Mouse (Mus musculus) liver, embryonic 11.5 days (tissue): ENCODE data around the gene Pard6b. TPM values are rescaled to one million over a fixed set of nuclear protein-coding genes. Genes with fewer than 3 reads are reported as not detected.

Experiments used
- ATAC-seq: fragments of 200-750 bp; cut with Nextera tagmentation; replicated peaks from 2 replicates; pipeline ENCODE4 v1.8.0; 2017; ENCODE audit warnings: moderate number of reproducible peaks, mild to moderate bottlenecking, moderate TSS enrichment, moderate library complexity; ENCODE audit not compliant: low FRiP score
- DNase-seq: peaks from one replicate; pipeline ENCODE4 v3.0.0-alpha.2; 2017; ENCODE audit warnings: low spot score
- H3K27ac ChIP-seq: fragments of 300-500 bp; sonication (generic); 2 replicates; pipeline ENCODE4 v1.5.1; 2014; ENCODE audit warnings: mild to moderate bottlenecking, low read depth, low read length, control low read depth
- H3K27me3 ChIP-seq: fragments of 300-500 bp; sonication (generic); replicated peaks from 2 replicates; pipeline ENCODE4 v1.6.1; 2014; ENCODE audit warnings: low read length, mixed read lengths; ENCODE audit not compliant: control insufficient read depth, insufficient read depth
- H3K36me3 ChIP-seq: fragments of 300-500 bp; sonication (generic); 2 replicates; pipeline ENCODE4 v1.6.1; 2014; ENCODE audit warnings: mild to moderate bottlenecking, low read length, moderate library complexity, mixed read lengths; ENCODE audit not compliant: control insufficient read depth, insufficient read depth
- H3K4me1 ChIP-seq: fragments of 300-500 bp; sonication (generic); replicated peaks from 2 replicates; pipeline ENCODE4 v1.6.1; 2014; ENCODE audit warnings: low read length, mixed read lengths; ENCODE audit not compliant: control insufficient read depth, insufficient read depth
- H3K4me2 ChIP-seq: fragments of 300-500 bp; sonication (generic); 2 replicates; pipeline ENCODE4 v1.6.1; 2014; ENCODE audit warnings: mild to moderate bottlenecking, control low read depth, moderate library complexity
- H3K4me3 ChIP-seq: fragments of 300-500 bp; sonication (generic); 2 replicates; pipeline ENCODE4 v1.5.1; 2014; ENCODE audit warnings: low read depth, low read length, control low read depth
- H3K9ac ChIP-seq: fragments of 300-500 bp; sonication (generic); 2 replicates; pipeline ENCODE4 v1.6.1; 2014; ENCODE audit warnings: low read depth, low read length, control low read depth
- H3K9me3 ChIP-seq: fragments of 300-500 bp; sonication (generic); 2 replicates; pipeline ENCODE4 v1.6.1; 2016; ENCODE audit warnings: low read length, inconsistent platforms, mixed read lengths; ENCODE audit not compliant: control insufficient read depth
- WGBS: fragments of 180-500 bp; shearing (Covaris S2); extraction: QIAGEN DNeasy Blood & Tissue Kit; methylation state at CpG from one replicate; pipeline ENCODE4 v1.1.7; 2014; 5-methylcytosine and 5-hydroxymethylcytosine counted together
- polyA plus RNA-seq: library from polyadenylated mRNA; unstranded; fragments of >200 nt; fragmentation: Nextera tagmentation; extraction: Ambion mirVana; gene quantifications from 2 replicates; pipeline ENCODE4 v1.2.1, GENCODE M21; 2014

The Pard6b gene
- polyA plus RNA-seq, 1 experiment from 2014 or later, result 6.1 TPM

DNA sequence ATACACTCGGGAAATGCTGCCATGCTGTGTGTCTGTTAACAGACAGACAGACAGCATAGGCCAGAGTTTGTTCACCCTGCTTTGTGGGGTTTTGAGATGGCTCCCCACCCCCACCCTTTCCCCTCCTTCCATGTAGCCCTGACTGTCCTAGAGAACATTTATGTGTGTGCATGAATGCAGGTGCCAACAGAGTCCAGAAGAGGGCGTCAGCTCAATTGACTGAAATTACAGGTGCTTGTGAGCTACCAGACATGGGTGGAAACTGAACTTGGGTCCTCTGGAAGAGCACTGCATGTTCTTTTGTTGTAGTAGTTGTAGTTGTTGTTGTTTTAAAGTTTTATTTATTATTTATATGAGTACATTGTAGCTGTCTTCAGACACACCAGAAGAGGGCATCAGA is 2.8 kb downstream of the Pard6b start:
- peaks cover 19% of the 10 kb centered on the region for H3K27me3 ChIP-seq
- no peak overlapping the region for H3K9ac ChIP-seq
- no peaks in the 10 kb centered on the region for H3K9me3 ChIP-seq
- no peak overlapping the region for H3K4me3 ChIP-seq
- H3K27ac ChIP-seq, result no peak overlapping the region
- H3K36me3 ChIP-seq, result no peaks in the 10 kb centered on the region
- no peak for DNase-seq
- H3K4me1 ChIP-seq, result peaks cover 19% of the 10 kb centered on the region
- ATAC-seq, result no peak
- 71% methylated on average over 2 of the region's 2 CpGs for WGBS
- H3K4me2 ChIP-seq, result no peak overlapping the region

DNA sequence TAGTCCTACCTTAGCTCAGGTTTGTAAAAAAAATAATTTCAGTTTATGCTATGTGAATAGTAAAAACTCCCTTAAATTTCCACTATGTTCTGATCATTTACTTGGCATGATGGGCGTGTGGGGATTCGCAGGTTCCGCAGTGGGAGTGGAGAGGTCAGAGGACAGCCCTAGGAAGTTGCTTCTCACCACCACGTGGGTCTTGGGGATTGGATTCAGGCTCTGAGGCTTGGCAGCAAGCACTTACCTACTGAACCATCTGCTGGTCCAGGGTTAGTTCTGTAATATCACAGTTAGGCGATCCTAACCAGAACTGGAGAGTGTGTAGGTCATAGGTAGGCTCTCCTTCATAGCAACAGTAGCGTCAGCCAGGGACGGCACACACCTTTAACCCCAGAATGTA is 3.4 kb downstream of the Pard6b start:
- Histone ChIP-seq H3K36me3 (no peaks in the 10 kb centered on the region), H3K4me1 (peaks cover 14% of the 10 kb centered on the region), H3K9me3 (no peaks in the 10 kb centered on the region), H3K27ac (no peak overlapping the region), H3K4me3 (no peak overlapping the region), H3K4me2 (no peak overlapping the region), H3K9ac (no peak overlapping the region), H3K27me3 (peaks cover 14% of the 10 kb centered on the region)
- DNase-seq, result no peak
- no peak for ATAC-seq
- WGBS, result 85% methylated on average over 7 of the region's 7 CpGs

DNA sequence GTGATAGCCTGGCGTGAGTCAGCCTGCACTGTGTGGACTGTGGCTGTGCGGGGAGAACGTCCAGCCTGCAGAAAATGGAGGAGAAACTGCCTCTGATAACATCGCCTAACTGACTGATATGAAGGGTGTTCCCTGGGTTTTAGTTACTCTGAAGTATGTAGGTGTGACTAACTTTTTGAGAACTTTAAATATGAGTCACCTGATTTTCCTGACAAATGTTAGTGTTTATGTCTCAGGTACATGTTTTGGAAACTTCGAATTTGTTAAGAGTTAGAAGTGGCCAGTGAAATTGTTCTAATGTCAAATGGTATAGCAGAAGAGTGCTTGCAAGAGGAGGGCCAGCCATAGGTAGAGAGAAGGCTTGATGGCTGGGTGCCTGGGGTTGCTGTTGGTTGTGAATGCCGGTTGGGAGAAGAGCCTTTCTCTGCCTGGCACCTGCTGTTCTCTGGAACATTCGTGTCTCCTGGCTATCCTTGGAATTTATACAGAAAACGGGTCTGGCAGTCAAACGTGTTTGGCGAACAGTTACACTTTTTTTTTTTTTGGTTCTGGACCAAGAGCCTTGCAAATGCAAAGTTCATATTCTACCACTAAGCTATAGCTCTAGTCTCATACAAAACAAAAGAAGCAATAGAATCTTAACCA is 4.9 kb downstream of the Pard6b start:
- Histone ChIP-seq H3K36me3 (no peaks in the 10 kb centered on the region), H3K9ac (no peak overlapping the region), H3K4me3 (no peak overlapping the region), H3K27me3 (peaks cover 14% of the 10 kb centered on the region), H3K4me1 (peaks cover 9% of the 10 kb centered on the region), H3K4me2 (no peak overlapping the region), H3K9me3 (no peaks in the 10 kb centered on the region), H3K27ac (no peak overlapping the region)
- no peak for DNase-seq
- no peak for ATAC-seq
- 57% methylated on average over 10 of the region's 10 CpGs for WGBS

DNA sequence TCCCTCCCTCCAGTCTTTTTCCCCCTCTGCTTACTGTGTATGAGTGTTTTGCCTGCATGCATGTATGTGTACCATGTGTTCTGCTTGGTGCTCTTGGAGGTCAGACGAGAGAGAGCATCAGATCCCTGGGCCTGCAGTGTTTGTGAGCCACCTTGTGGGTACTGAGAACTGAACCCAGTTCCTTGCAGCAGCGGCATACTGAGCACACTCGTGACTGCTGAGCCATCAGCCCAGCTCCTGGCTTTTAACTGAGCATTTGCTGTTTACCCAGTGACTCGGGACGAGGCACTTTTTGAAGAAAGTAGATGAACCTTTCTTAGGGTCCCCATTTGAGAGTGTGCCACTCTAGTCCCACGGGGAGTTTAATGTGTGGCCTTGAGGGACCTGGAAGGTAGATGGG is 5.5 kb downstream of the Pard6b start:
- DNase-seq (no peak), ATAC-seq (no peak)
- no peak overlapping the region for H3K4me2 ChIP-seq
- H3K27me3 ChIP-seq, result peaks cover 13% of the 10 kb centered on the region
- WGBS, result 66% methylated on average over 6 of the region's 6 CpGs
- H3K4me3 ChIP-seq, result no peak overlapping the region
- H3K27ac ChIP-seq, result no peak overlapping the region
- H3K36me3 ChIP-seq, result no peaks in the 10 kb centered on the region
- H3K4me1 ChIP-seq, result peaks cover 9% of the 10 kb centered on the region
- no peaks in the 10 kb centered on the region for H3K9me3 ChIP-seq
- no peak overlapping the region for H3K9ac ChIP-seq

DNA sequence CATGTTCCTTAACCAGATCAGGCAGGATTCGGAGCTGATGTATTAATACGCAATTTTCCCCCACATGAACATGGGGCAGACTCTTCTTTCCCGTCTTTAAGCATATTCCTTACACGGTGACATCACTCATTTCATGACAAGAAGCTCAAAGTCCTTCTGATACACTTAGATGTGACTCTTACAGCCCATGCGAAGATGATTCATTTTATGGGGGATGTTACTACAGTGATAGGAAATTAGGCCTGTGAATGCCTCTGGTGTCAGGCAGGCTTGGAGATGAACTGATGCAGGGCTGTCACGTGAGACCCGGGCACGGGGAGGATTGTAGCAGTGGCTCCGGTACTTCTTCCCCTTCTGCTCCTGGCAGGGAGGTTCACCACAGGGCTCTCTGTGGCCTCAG is 6.0 kb downstream of the Pard6b start:
- H3K27ac ChIP-seq, result no peak overlapping the region
- H3K9ac ChIP-seq, result no peak overlapping the region
- peaks cover 9% of the 10 kb centered on the region for H3K4me1 ChIP-seq
- DNase-seq (no peak), ATAC-seq (no peak)
- no peak overlapping the region for H3K4me2 ChIP-seq
- H3K36me3 ChIP-seq, result no peaks in the 10 kb centered on the region
- no peak overlapping the region for H3K4me3 ChIP-seq
- peaks cover 11% of the 10 kb centered on the region for H3K27me3 ChIP-seq
- WGBS, result 71% methylated on average over 9 of the region's 9 CpGs
- H3K9me3 ChIP-seq, result no peaks in the 10 kb centered on the region

DNA sequence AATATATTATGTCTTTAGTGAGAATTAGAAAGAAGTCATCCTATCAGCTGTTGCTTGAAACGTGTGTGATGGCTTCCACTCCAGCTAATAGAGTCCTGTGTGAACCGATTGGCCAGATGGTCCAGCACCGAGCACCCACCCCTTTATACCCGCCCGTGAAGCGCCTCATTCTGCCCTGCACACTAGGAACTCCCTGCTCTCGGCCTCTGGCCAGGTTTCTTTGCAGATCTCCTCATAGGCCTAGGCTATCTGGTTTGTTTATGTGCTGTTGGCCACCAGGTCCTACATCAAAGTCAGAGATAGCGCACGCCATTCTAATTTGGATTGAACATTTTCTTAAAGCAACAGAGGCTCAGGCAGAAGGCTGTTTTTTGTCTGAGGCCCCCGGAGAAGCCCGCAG is 10.8 kb downstream of the Pard6b start:
- ATAC-seq (no peak), DNase-seq (no peak)
- no peak overlapping the region for H3K4me3 ChIP-seq
- H3K27ac ChIP-seq, result no peak overlapping the region
- no peaks in the 10 kb centered on the region for H3K36me3 ChIP-seq
- 60% methylated on average over 11 of the region's 11 CpGs for WGBS
- H3K4me1 ChIP-seq, result peaks cover 15% of the 10 kb centered on the region
- H3K4me2 ChIP-seq, result no peak overlapping the region
- H3K9me3 ChIP-seq, result no peaks in the 10 kb centered on the region
- no peak overlapping the region for H3K9ac ChIP-seq
- no peaks in the 10 kb centered on the region for H3K27me3 ChIP-seq

DNA sequence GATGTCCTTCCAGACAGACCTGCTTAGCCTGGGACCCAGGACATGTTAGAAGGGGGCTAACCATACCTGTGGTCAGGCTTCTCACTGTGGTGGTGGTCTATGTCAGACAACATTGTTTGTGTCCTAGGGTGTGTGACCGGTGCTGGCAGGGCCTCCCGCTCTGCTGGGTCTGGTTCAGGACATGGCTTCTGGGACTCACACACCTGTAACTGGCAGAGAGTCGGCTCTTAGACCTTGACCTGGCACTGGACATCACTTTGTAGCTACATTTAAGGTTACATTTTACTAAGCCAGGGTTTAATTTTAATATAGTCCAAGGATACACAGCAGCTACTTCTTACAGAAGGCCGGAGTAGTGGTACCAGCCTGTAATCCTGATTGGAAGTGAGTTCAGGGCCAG is 12.3 kb downstream of the Pard6b start:
- no peak overlapping the region for H3K4me3 ChIP-seq
- no peak overlapping the region for H3K9ac ChIP-seq
- H3K9me3 ChIP-seq, result no peaks in the 10 kb centered on the region
- H3K36me3 ChIP-seq, result no peaks in the 10 kb centered on the region
- ATAC-seq (no peak), DNase-seq (no peak)
- 90% methylated on average over 4 of the region's 4 CpGs for WGBS
- no peak overlapping the region for H3K27ac ChIP-seq
- H3K27me3 ChIP-seq, result no peaks in the 10 kb centered on the region
- H3K4me1 ChIP-seq, result peaks cover 17% of the 10 kb centered on the region
- no peak overlapping the region for H3K4me2 ChIP-seq

DNA sequence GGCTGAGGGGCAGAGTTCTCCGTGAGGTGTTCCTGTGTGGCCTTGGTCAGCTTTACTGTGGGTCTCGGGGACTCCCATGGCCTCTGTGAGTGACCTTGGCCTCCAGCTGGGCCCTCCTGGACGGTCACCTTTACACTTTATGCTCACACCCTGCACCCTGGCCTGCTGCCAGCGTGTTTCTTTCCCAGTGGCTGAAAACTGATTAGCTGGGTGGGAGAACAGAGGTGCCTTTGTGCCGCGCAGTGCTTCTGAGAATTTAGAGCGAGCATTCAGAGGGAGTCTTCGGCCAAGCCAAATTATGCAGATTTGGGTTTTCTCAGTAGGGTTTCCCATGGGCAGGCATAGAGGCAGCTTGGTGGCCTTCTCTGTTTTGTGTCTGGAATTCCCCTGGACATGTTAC is 14.3 kb downstream of the Pard6b start:
- Histone ChIP-seq H3K4me1 (0 out of 2 replicates have a peak, but pooled peaks cover 12% of the 10 kb centered on the region), H3K9ac (no peak overlapping the region), H3K27ac (no peak overlapping the region), H3K27me3 (no peaks in the 10 kb centered on the region), H3K4me2 (no peak overlapping the region), H3K36me3 (peaks cover 2% of the 10 kb centered on the region; the same call in 1 of the 2 replicates), H3K4me3 (no peak overlapping the region), H3K9me3 (no peaks in the 10 kb centered on the region)
- DNase-seq (no peak), ATAC-seq (no peak)
- 80% methylated on average over 8 of the region's 8 CpGs for WGBS

DNA sequence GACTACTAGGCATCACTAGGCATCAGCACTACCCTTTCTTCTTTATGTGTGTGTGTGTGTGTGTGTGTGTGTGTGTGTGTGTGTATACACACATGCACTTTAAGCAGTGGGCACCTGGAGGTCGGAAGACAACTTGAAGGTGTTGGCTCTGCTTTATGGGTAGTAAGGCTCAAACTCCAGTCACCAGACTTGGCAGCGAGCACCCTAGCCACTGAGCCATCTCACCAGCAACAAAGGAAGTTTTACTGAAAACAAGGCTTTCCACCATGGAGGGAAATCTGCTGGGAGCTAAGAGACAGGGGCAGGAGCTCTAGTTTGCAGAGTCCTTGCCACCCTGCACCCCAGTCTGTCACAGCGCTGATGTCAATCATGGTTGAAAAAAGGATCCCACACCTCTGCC is 15.7 kb downstream of the Pard6b start:
- DNase-seq, result no peak
- Histone ChIP-seq H3K27ac (no peak overlapping the region), H3K9ac (no peak overlapping the region), H3K27me3 (no peaks in the 10 kb centered on the region), H3K9me3 (no peaks in the 10 kb centered on the region), H3K36me3 (peaks cover 2% of the 10 kb centered on the region; the same call in 1 of the 2 replicates), H3K4me1 (0 out of 2 replicates have a peak, but pooled peaks cover 12% of the 10 kb centered on the region), H3K4me2 (no peak overlapping the region), H3K4me3 (no peak overlapping the region)
- whole genome bisulfite sequencing, result 77% methylated on average over 3 of the region's 3 CpGs
- no peak for ATAC-seq
